Mouse (Mus musculus) small intestine, adult 2 months (tissue): ENCODE results near the gene Bend5.

Source experiments
- CTCF ChIP-seq: fragments of 200-500 bp; IDR thresholded peaks from 2 replicates; pipeline ENCODE4 v1.5.1; 2012; ENCODE audit warnings: low read depth, mild to moderate bottlenecking, control low read depth, inconsistent platforms, low read length, moderate library complexity, mixed read lengths; ENCODE audit not compliant: insufficient replicate concordance, insufficient read length; ENCODE audit errors: extremely low read depth
- POLR2A ChIP-seq: fragments of 200-500 bp; IDR thresholded peaks from 2 replicates; pipeline ENCODE4 v1.6.1; 2012; ENCODE audit warnings: low read depth, mild to moderate bottlenecking, control low read depth, inconsistent platforms, low read length, moderate library complexity

GRCm38 (mm10) chr4:111453275-111453674 is 38.5 kb downstream of the Bend5 start:
- TF ChIP-seq CTCF (no peak), POLR2A (no peak)
